Mouse (Mus musculus): ENCODE data around the gene Mfap5.

- no peak for TF ChIP-seq POLR2A (IDR thresholded peaks at IDR 0.05; ENCODE audit: borderline replicate concordance, low read depth, low read length)
- no peak for TF ChIP-seq CTCF (IDR thresholded peaks at IDR 0.05; ENCODE audit: low read depth, low read length)
Measured at GRCm38 (mm10) chr6:122478062-122478461, 27.6 kb upstream of the Mfap5 start.
